ENCODE assay signal across 8 mouse cellular contexts in genomic region chr16:94570361-94571041, GRCm38 (mm10). TPM values are rescaled to one million over a fixed set of nuclear protein-coding genes. Genes with fewer than 3 reads are reported as not detected.
A peak's percentile ranks its signal among the peaks of the same experiment; 100 is the strongest.
DNase-seq lines count a peak whose midpoint lies in the region; ATAC-seq and TF ChIP-seq lines count a peak whose summit lies in the region.

No protein-coding gene starts in this region.

- DNase-seq in ZHBTc4 (ENCODE audit: low read depth, low spot score), result peak; percentile 51
- peak; percentile 49 to 56 for DNase-seq in cerebellum, postnatal 36 days
- peak; percentile 61 for DNase-seq in gastrocnemius, postnatal 10 days
- peak; percentile 69 for DNase-seq in hindbrain, postnatal 0 days (ENCODE audit: low spot score)
- peak; percentile 62 to 72 for DNase-seq in left cerebral cortex, postnatal 36 days (ENCODE audit: low spot score in 2 of 2)
- DNase-seq in right cerebral cortex, postnatal 25 days, result peak; percentile 65
- peak; percentile 66 for DNase-seq in urinary bladder, postnatal 14 days (ENCODE audit: low spot score)

- ATAC-seq in hindbrain, postnatal 0 days, result no peak
- peak; percentile 14; the same call in 1 of the 2 replicates for ATAC-seq in megakaryocyte progenitor cell, adult 5-6 weeks (replicated peaks; ENCODE audit: poor library complexity)

- H3K27me3 ChIP-seq in hindbrain, postnatal 0 days (ENCODE audit: insufficient read depth, low read length), result no peaks in the 10 kb centered on the region

- H3K36me3 ChIP-seq in hindbrain, postnatal 0 days (ENCODE audit: insufficient read depth, low read length), result no peaks in the 10 kb centered on the region

- H3K27ac ChIP-seq in hindbrain, postnatal 0 days, result peak overlapping the region; percentile 100

- intact Hi-C loops in left cerebral cortex, postnatal 36 days (cut with DNase I), result loop anchor here (5.0 to 10.0 kb wide), 3 partner anchors 47 to 144 kb away; no protein-coding TSS in a partner anchor

- WGBS in hindbrain, postnatal 0 days, result 1% methylated on average over 43 of the region's 88 CpGs

- peaks cover 14% of the 10 kb centered on the region for H3K4me1 ChIP-seq in hindbrain, postnatal 0 days (ENCODE audit: insufficient read depth, low read length)

- no peaks in the 10 kb centered on the region for H3K9me3 ChIP-seq in hindbrain, postnatal 0 days (ENCODE audit: low read length)

- H3K9ac ChIP-seq in hindbrain, postnatal 0 days (replicated peaks; ENCODE audit: low read length), result peak overlapping the region; percentile 100

- peak overlapping the region; percentile 57 for H3K4me2 ChIP-seq in hindbrain, postnatal 0 days (ENCODE audit: low read depth, low read length)

- no peak for TF ChIP-seq CTCF in hindbrain, postnatal 0 days (IDR thresholded peaks at IDR 0.05; ENCODE audit: low read depth)

- peak overlapping the region; percentile 89 for H3K4me3 ChIP-seq in hindbrain, postnatal 0 days (ENCODE audit: low read length)

RNA-seq across cellular contexts. Expression of gene Dyrk1a, which starts 0.7 kb away (rescaled TPM):
- total RNA-seq in gastrocnemius, postnatal 10 days (2021), result 10 to 100 TPM; 83.9 to 93.5 TPM
- total RNA-seq in hindbrain, postnatal 0 days (2014; rRNA removed), result 81.9 and 91.5 TPM in 2 replicates
- 12.5 and 13.0 TPM in 2 replicates for polyA plus RNA-seq in hindbrain, postnatal 0 days (2015; fragmentation: Nextera tagmentation; extraction: Ambion mirVana)
- 10 to 100 TPM; 92.3 to 97.4 TPM for total RNA-seq in left cerebral cortex, postnatal 36 days (2021)
- 60.8 and 65.6 TPM in 2 replicates for total RNA-seq in megakaryocyte progenitor cell, adult 5-6 weeks (2015)
- total RNA-seq in megakaryocyte progenitor cell, adult 5-6 weeks (2017), result 49.4 and 58.3 TPM in 2 replicates

RNA-seq across cellular contexts. Expression of gene Vps26c, which starts 43.9 kb away (rescaled TPM):
- 10 to 100 TPM; 21.0 to 25.2 TPM for total RNA-seq in gastrocnemius, postnatal 10 days (2021)
- 64.8 and 68.1 TPM in 2 replicates for total RNA-seq in hindbrain, postnatal 0 days (2014; rRNA removed)
- 59.6 and 63.6 TPM in 2 replicates for polyA plus RNA-seq in hindbrain, postnatal 0 days (2015; fragmentation: Nextera tagmentation; extraction: Ambion mirVana)
- 10 to 100 TPM; 32.0 to 35.0 TPM for total RNA-seq in left cerebral cortex, postnatal 36 days (2021)
- 21.8 and 26.4 TPM in 2 replicates for total RNA-seq in megakaryocyte progenitor cell, adult 5-6 weeks (2015)
- 29.5 and 32.9 TPM in 2 replicates for total RNA-seq in megakaryocyte progenitor cell, adult 5-6 weeks (2017)
